Mouse (Mus musculus): ENCODE results near the gene Drd2. TPM values are rescaled to one million over a fixed set of nuclear protein-coding genes. Genes with fewer than 3 reads are reported as not detected.

Gene Drd2
- polyA plus RNA-seq, 1 experiment from 2014 or later = not detected

DNA sequence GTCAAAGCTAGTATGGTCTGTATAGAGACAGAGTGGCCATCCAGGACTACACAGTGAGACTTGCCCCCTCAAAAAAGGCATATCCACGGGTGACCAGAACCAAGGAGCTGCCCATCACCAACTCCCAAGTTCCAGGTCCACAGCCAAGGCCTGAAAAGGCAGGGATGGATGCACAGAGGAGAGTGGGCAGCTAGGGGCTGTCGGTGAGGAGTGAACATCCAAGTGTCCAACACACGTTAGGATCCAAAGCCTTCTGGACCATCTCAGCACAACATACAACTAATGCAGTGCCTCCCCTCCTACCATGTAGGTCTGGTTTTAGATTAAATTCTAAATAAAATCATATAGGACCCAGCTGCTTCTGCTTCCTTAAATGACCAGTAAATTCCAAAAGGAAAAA is 115.7 kb downstream of the Drd2 start:
- Histone ChIP-seq H3K9me3 (no peaks in the 10 kb centered on the region), H3K27ac (no peak overlapping the region), H3K4me1 (no peaks in the 10 kb centered on the region), H3K4me2 (replicated peaks) (no peak overlapping the region), H3K9ac (no peak overlapping the region), H3K27me3 (no peaks in the 10 kb centered on the region), H3K36me3 (no peaks in the 10 kb centered on the region), H3K4me3 (no peak overlapping the region)
- ATAC-seq (ENCODE audit: insufficient number of reproducible peaks, insufficient read depth, low FRiP score, low TSS enrichment) = no peak
- WGBS = 80% methylated on average over 3 of the region's 3 CpGs

Other genes starting within 250 kb of the Drd2 start
- not detected in 2 replicates for gene Gm4894, start 90.1 kb upstream of the Drd2 start, polyA plus RNA-seq (2016; fragmentation: Nextera tagmentation; extraction: Ambion mirVana)
- gene Ankk1, start 86.4 kb downstream of the Drd2 start, polyA plus RNA-seq (2016; fragmentation: Nextera tagmentation; extraction: Ambion mirVana) = not detected in 2 replicates
- 1.3 and 1.4 TPM in 2 replicates for gene Ttc12, start 145.6 kb downstream of the Drd2 start, polyA plus RNA-seq (2016; fragmentation: Nextera tagmentation; extraction: Ambion mirVana)

Data from embryonic facial prominence, embryonic 12.5 days (tissue).